Mouse (Mus musculus) CD8-positive naive resting alpha-beta T cell, adult 2 months (primary cell): ENCODE data around the gene 1700067P10Rik.
A peak's percentile ranks its signal among the peaks of the same experiment; 100 is the strongest.

ENCODE experiments used
- DNase-seq, 2 experiments: peaks; one replicate each; pipeline ENCODE4 v3.0.0; 2022; ENCODE audit warnings: low read depth in 2 of 2, low spot score in 2 of 2

1700067P10Rik gene

GRCm38 (mm10) chr17:48089019-48089418, at the start of gene 1700067P10Rik:
Gene 1700067P10Rik, plus strand, starts transcription at chr17:48089319.
- DNase-seq, result no peak

GRCm38 (mm10) chr17:48041351-48042287, 47.5 kb upstream of the 1700067P10Rik start:
- peak; percentile 25 to 52 for DNase-seq

- no peak for DNase-seq
These were observed 45.8 kb upstream of the 1700067P10Rik start for GRCm38 (mm10) chr17:48043154-48043880.

- peak; percentile 84 to 85 for DNase-seq
These were observed 43.5 kb upstream of the 1700067P10Rik start for GRCm38 (mm10) chr17:48045631-48046030.

- DNase-seq, result no peak
These were observed 37.3 kb upstream of the 1700067P10Rik start for GRCm38 (mm10) chr17:48051638-48052337.

GRCm38 (mm10) chr17:48052338-48053067, 36.6 kb upstream of the 1700067P10Rik start:
- DNase-seq, result no peak

- no peak for DNase-seq
These were observed 35.5 kb upstream of the 1700067P10Rik start for GRCm38 (mm10) chr17:48053646-48054045.

- no peak for DNase-seq
These were observed 33.9 kb upstream of the 1700067P10Rik start for GRCm38 (mm10) chr17:48055076-48055816.

GRCm38 (mm10) chr17:48057382-48057781, 31.7 kb upstream of the 1700067P10Rik start:
- DNase-seq, result no peak

- no peak for DNase-seq
These were observed 24.8 kb upstream of the 1700067P10Rik start for GRCm38 (mm10) chr17:48064196-48064843.

- DNase-seq, result no peak
These were observed 24.0 kb upstream of the 1700067P10Rik start for GRCm38 (mm10) chr17:48065081-48065501.

- DNase-seq, result no peak
These were observed 22.0 kb upstream of the 1700067P10Rik start for GRCm38 (mm10) chr17:48067083-48067614.

- DNase-seq, result no peak
These were observed 21.4 kb upstream of the 1700067P10Rik start for GRCm38 (mm10) chr17:48067729-48068128.

- DNase-seq, result no peak
These were observed 8.5 kb upstream of the 1700067P10Rik start for GRCm38 (mm10) chr17:48080626-48081025.

- DNase-seq, result no peak
These were observed 327 bp downstream of the 1700067P10Rik start for GRCm38 (mm10) chr17:48089446-48089845.

GRCm38 (mm10) chr17:48090305-48090704, 1.2 kb downstream of the 1700067P10Rik start:
- no peak for DNase-seq

- DNase-seq, result no peak
These were observed 4.2 kb downstream of the 1700067P10Rik start for GRCm38 (mm10) chr17:48093286-48093817.

- no peak for DNase-seq
These were observed 5.9 kb downstream of the 1700067P10Rik start for GRCm38 (mm10) chr17:48094820-48095680.
